ENCODE assay signal across 22 mouse cellular contexts in the genomic region with DNA sequence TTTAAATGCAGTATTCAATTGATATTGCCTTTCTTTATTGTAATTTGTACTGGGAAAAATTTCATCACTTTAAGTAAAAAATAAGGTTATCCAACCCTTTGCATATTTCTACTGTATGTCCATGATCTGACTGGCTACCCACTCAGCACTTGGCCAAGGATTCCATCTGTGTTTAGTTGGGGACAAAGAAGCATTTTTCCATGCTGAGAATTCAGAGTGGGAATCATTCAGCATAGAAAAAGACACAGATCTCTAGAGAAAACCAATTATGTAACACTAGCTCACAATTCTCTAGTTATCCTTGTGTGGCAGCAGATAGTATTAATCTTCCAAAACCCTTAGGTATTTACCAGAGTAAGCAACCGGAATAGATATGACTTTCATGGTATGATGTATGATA.
"Had no signal": no experiment of that assay in that cellular context is flagged by ENCODE, and none has a peak within 500 bp of the region (broad histone marks: within the 10 kb centered on the region; RNA-seq: fewer than 3 reads in every experiment).

No protein-coding gene starts in this region.

- DNase-seq: heart, postnatal 10 days; heart, postnatal 14 days; heart, postnatal 36 days; heart, postnatal 4 days; kidney, adult 11 months; kidney, adult 18-20 months; kidney, adult 2 months; kidney, adult 8-10 months; kidney, adult 9 months; kidney, postnatal 10 days; kidney, postnatal 14 days; kidney, postnatal 25 days; kidney, postnatal 36 days; kidney, postnatal 4 days; layer of hippocampus, adult 9-11 months; layer of hippocampus, postnatal 36 days had no signal

- ATAC-seq: hindbrain, embryonic 16.5 days; hindbrain, postnatal 0 days; inflammation-experienced regulatory T-cells, adult 6 months; intestine, embryonic 15.5 days; intestine, embryonic 16.5 days; intestine, postnatal 0 days had no signal
